Mouse (Mus musculus): ENCODE measurements around the gene Med12l. TPM values are rescaled to one million over a fixed set of nuclear protein-coding genes. Genes with fewer than 3 reads are reported as not detected.

The Med12l gene
- polyA plus RNA-seq (2012; rRNA removed): 0.71 and 1.1 TPM in 2 replicates

DNA sequence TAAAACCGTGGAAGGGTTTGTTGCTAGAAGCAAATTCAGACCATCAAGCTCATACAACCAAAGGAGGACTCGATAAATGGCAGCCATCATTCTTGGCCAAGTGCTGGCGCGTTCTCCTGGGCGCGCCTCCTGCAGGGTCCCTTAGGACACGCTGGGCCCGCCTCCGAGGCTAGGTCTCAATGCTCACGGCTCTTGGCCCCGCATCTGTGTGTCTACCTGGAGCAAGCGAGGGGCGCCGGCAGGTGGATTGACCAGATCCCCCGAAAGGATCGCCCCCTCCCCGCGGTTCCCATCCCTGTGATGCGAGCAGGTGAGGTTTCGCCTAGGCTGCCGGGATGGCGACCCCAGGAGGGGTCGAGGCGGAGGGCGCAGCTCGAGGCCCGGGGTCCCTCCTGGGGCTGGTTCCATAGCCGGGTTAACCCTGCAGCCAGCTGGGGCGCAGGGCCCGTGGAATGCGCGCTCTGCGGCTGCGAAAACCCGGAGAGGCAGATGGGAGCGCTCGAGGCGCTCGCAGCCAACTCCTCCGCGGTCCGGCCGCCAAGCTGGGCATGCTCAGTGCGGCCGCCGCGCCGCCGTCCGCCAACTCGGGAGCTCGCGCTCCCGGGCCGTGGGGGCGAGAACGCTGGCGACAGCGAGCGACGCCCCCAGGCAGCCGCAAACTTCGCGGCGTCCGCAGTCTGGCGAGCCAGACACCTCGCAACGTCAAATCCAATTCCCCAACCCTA is at the start of gene Med12l:
Med12l (plus strand) TSS at position 555 of the 725 bp plus-strand sequence.
- TF ChIP-seq POLR2A (IDR thresholded peaks at IDR 0.05; ENCODE audit: borderline replicate concordance, extremely low read depth, low read depth, low read length): no peak
- no peak for TF ChIP-seq CTCF (IDR thresholded peaks at IDR 0.05; ENCODE audit: insufficient read depth, low read length)
- peak; percentile 22 for DNase-seq
- Histone ChIP-seq H3K4me1 (ENCODE audit: control insufficient read depth, insufficient read depth, low read length) (no peaks in the 10 kb centered on the region; the same call in 1 of the 2 replicates), H3K4me3 (replicated peaks; ENCODE audit: extremely low read depth, low read depth, low read length) (peak within 1 kb of the TSS; percentile 51)
- under 1% methylated on average over 69 of the region's 69 CpGs for WGBS

DNA sequence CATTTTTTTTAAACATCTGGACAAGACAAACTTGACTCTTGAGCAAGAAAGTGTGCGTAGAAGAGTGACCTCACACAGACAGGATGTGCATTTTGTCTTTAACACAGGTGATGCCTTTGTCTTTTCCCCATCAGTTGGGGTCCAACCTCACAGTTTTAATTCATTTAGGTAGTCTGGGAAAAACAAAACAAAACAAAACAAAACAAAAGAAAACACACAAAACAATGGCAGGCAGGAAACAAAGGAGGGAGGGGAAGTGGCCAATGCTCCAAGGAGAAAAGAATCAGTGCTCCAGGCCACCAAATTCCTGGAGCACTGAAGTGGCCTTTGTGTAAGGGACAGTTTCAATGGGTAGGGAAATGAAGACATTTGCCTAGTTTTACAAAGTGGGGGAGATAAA is 44.5 kb upstream of the Med12l start:
- H3K4me1 ChIP-seq (ENCODE audit: control insufficient read depth, insufficient read depth, low read length): no peaks in the 10 kb centered on the region
- 77% methylated on average over 1 of the region's 1 CpGs for WGBS

GRCm38 (mm10) chr3:58977413-58977812 is 28.2 kb upstream of the Med12l start:
- WGBS: 44% methylated on average over 1 of the region's 1 CpGs
- no peak overlapping the region for H3K4me3 ChIP-seq (replicated peaks; ENCODE audit: extremely low read depth, low read depth, low read length)
- DNase-seq: no peak
- TF ChIP-seq CTCF (IDR thresholded peaks at IDR 0.05; ENCODE audit: insufficient read depth, low read length) (no peak), POLR2A (IDR thresholded peaks at IDR 0.05; ENCODE audit: borderline replicate concordance, extremely low read depth, low read depth, low read length) (no peak)
- H3K4me1 ChIP-seq (ENCODE audit: control insufficient read depth, insufficient read depth, low read length): no peaks in the 10 kb centered on the region

More for the DNA sequence above, 44.5 kb upstream of the Med12l start:
- no peak overlapping the region for H3K4me3 ChIP-seq (replicated peaks; ENCODE audit: extremely low read depth, low read depth, low read length)
- TF ChIP-seq POLR2A (IDR thresholded peaks at IDR 0.05; ENCODE audit: borderline replicate concordance, extremely low read depth, low read depth, low read length) (no peak), CTCF (IDR thresholded peaks at IDR 0.05; ENCODE audit: insufficient read depth, low read length) (no peak)
- no peak for DNase-seq

DNA sequence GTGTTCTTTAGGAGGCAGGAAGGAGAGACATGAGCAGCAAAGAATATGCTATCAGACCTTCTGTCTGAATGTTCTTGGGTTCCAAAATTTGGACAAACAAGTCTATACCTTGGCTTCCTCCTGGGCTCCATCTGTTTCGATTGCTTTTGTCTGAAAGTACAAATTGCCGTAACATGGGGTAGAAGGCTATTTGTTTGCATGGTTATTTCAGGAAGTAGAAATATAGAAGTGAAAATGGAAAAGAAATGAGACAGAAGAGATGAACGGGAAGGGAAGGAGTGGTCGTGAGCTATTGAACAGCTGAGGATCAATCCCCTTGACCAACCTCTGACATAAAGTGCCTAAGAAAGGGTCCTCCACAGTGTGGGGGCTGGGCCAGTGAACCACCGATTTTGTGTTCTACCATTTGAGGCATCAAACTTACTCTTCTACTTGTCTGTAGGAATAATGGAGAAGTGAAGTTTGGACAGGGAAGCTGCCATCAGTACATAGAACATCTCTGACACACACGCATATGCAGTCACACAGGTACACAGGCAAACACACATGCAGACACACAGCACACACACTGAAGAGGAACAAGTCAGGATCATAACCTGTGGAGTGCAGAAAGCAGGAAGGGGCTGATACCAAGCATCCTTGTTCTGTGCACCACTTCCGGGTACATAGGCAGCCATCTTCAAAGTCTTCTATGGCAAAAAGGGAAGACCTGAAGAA is 27.6 kb upstream of the Med12l start:
- H3K4me1 ChIP-seq (ENCODE audit: control insufficient read depth, insufficient read depth, low read length): no peaks in the 10 kb centered on the region
- TF ChIP-seq CTCF (IDR thresholded peaks at IDR 0.05; ENCODE audit: insufficient read depth, low read length): no peak
- no peak for DNase-seq
- H3K4me3 ChIP-seq (replicated peaks; ENCODE audit: extremely low read depth, low read depth, low read length): no peak overlapping the region
- WGBS: 87% methylated on average over 7 of the region's 7 CpGs

GRCm38 (mm10) chr3:58980579-58980978 is 25.0 kb upstream of the Med12l start:
- no peak for TF ChIP-seq CTCF (IDR thresholded peaks at IDR 0.05; ENCODE audit: insufficient read depth, low read length)
- TF ChIP-seq POLR2A (IDR thresholded peaks at IDR 0.05; ENCODE audit: borderline replicate concordance, extremely low read depth, low read depth, low read length): no peak
- 59% methylated on average over 4 of the region's 4 CpGs for WGBS
- no peak for DNase-seq

DNA sequence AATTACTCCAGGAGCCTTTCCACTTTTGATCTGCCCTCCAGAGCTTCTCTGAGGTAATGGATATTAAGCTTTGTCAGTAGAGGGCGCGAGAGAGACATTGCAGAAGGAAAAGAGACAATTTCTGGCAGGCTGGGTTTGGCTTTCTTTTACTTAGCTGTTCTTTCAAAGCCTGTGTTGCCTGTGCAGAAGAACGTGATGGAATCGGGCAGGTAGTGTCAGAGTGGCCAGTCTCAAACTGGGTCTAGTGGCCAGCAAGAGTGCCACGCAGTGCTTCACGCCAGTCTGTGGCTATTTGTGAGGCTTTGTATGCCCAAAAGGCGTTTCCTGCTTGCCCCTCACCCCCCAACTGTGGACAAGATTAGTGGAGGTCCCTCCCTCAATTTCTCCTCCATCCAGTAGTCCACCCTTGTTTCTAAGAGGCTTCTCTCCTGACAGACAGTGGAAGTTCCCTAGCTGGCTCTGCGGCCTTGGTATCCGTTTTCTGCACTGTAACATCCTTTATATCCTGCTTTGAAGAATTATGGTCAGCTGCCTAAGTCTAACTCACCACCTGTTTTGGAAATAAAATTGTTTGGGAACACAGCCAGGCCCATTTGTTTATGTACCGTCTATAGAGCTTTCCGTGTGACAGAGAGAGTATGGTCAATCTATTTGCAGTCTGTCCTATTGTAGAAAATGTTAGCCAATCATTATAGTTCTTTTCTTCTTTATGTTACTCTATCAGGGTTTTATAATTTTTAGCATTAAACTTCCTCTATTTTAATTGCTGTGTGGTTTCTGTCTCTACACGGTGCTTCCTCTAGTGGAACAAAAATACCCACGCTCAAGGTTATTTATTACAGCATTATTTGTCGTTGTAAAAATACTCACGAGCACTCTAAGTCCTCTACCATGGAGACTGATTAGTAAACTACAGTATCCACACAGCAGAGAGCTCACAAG is 22.5 kb upstream of the Med12l start:
- 0 out of 2 replicates have a peak, but pooled peaks have one; percentile 13 for TF ChIP-seq CTCF (IDR thresholded peaks at IDR 0.05; ENCODE audit: insufficient read depth, low read length)
- TF ChIP-seq POLR2A (IDR thresholded peaks at IDR 0.05; ENCODE audit: borderline replicate concordance, extremely low read depth, low read depth, low read length): no peak
- 27% methylated on average over 15 of the region's 15 CpGs for WGBS
- H3K4me3 ChIP-seq (replicated peaks; ENCODE audit: extremely low read depth, low read depth, low read length): no peak overlapping the region
- no peaks in the 10 kb centered on the region for H3K4me1 ChIP-seq (ENCODE audit: control insufficient read depth, insufficient read depth, low read length)
- peak; percentile 14 for DNase-seq

More at GRCm38 (mm10) chr3:58980579-58980978, 25.0 kb upstream of the Med12l start:
- no peak overlapping the region for H3K4me3 ChIP-seq (replicated peaks; ENCODE audit: extremely low read depth, low read depth, low read length)
- no peaks in the 10 kb centered on the region for H3K4me1 ChIP-seq (ENCODE audit: control insufficient read depth, insufficient read depth, low read length)

GRCm38 (mm10) chr3:58983838-58984598 is 21.6 kb upstream of the Med12l start:
- Histone ChIP-seq H3K4me3 (replicated peaks; ENCODE audit: extremely low read depth, low read depth, low read length) (no peak overlapping the region), H3K4me1 (ENCODE audit: control insufficient read depth, insufficient read depth, low read length) (no peaks in the 10 kb centered on the region)
- DNase-seq: no peak
- no peak for TF ChIP-seq CTCF (IDR thresholded peaks at IDR 0.05; ENCODE audit: insufficient read depth, low read length)
- no peak for TF ChIP-seq POLR2A (IDR thresholded peaks at IDR 0.05; ENCODE audit: borderline replicate concordance, extremely low read depth, low read depth, low read length)
- WGBS: 58% methylated on average over 15 of the region's 15 CpGs

DNA sequence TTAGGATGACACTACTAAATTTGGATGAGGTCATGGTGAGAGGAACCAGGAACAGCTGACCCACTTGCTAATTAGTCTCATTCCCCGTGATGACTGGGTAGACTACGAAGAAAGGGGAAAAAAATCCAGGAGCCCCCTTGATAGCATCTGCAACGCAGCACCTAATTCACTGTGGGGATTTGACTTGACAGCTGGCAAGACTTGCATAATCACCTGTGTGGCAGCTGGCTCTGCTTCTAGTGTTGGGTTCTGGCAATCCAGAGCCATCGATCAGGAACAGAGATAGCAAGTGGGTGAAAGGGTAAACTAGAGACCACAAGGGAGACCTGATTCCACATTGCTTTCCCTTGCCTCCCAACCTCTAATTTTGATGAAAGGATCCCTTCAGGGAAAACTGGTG is 19.8 kb upstream of the Med12l start:
- 58% methylated on average over 4 of the region's 4 CpGs for WGBS
- no peak for TF ChIP-seq POLR2A (IDR thresholded peaks at IDR 0.05; ENCODE audit: borderline replicate concordance, extremely low read depth, low read depth, low read length)
- no peak for TF ChIP-seq CTCF (IDR thresholded peaks at IDR 0.05; ENCODE audit: insufficient read depth, low read length)
- no peaks in the 10 kb centered on the region for H3K4me1 ChIP-seq (ENCODE audit: control insufficient read depth, insufficient read depth, low read length)
- H3K4me3 ChIP-seq (replicated peaks; ENCODE audit: extremely low read depth, low read depth, low read length): no peak overlapping the region
- DNase-seq: no peak

All from lung, adult 2 months (tissue).